Mouse (Mus musculus) C2C12 (cell line): Measurements from ENCODE around the gene Gm20458. TPM values are rescaled to one million over a fixed set of nuclear protein-coding genes. Genes with fewer than 3 reads are reported as not detected.

Experiments used
- H3K27me3 ChIP-seq: one replicate; pipeline ENCODE4 v1.6.1; 2011; ENCODE audit not compliant: control insufficient read depth, insufficient read depth, insufficient read length
- H3K36me3 ChIP-seq: one replicate; pipeline ENCODE4 v1.6.1; 2011; ENCODE audit not compliant: control insufficient read depth, insufficient read depth
- H3K4me3 ChIP-seq: one replicate; pipeline ENCODE4 v1.5.1; 2011; ENCODE audit warnings: mild to moderate bottlenecking, control low read depth; ENCODE audit not compliant: poor library complexity, insufficient read depth, severe bottlenecking
- H3K79me2 ChIP-seq: one replicate; pipeline ENCODE4 v1.6.1; 2011; ENCODE audit not compliant: control insufficient read depth, insufficient read depth
- H3K79me3 ChIP-seq: one replicate; pipeline ENCODE4 v1.6.1; 2011; ENCODE audit warnings: low read depth, control low read depth
- H3ac ChIP-seq: one replicate; pipeline ENCODE3; 2011; ENCODE audit warnings: low read depth; ENCODE audit not compliant: control insufficient read depth, insufficient read length
- CEBPB ChIP-seq: IDR thresholded peaks from one replicate; pipeline ENCODE4 v1.6.1; 2011; ENCODE audit warnings: low read depth, mild to moderate bottlenecking, control low read depth, moderate library complexity
- CTCF ChIP-seq: IDR thresholded peaks from one replicate; pipeline ENCODE4 v1.5.1; 2011; ENCODE audit not compliant: control insufficient read depth, insufficient read depth, insufficient read length
- FOSL1 ChIP-seq: IDR thresholded peaks from one replicate; pipeline ENCODE4 v1.8.0; 2011; ENCODE audit warnings: mild to moderate bottlenecking, low read length; ENCODE audit not compliant: poor library complexity, insufficient read depth, severe bottlenecking
- MAX ChIP-seq: IDR thresholded peaks from one replicate; pipeline ENCODE4 v1.6.1; 2011; ENCODE audit warnings: mild to moderate bottlenecking, control low read depth
- MYOD1 ChIP-seq: IDR thresholded peaks from one replicate; pipeline ENCODE4 v1.6.1; 2011; ENCODE audit warnings: low read depth; ENCODE audit not compliant: control insufficient read depth, insufficient read length
- MYOG ChIP-seq: IDR thresholded peaks from one replicate; pipeline ENCODE4 v1.6.1; 2011; ENCODE audit not compliant: control insufficient read depth, insufficient read length; ENCODE audit errors: extremely low read depth
- USF1 ChIP-seq: IDR thresholded peaks from one replicate; pipeline ENCODE4 v1.6.1; 2011; ENCODE audit warnings: low read depth, mild to moderate bottlenecking, control low read depth, moderate library complexity
- polyA plus RNA-seq: library from polyadenylated mRNA; unstranded; fragments of >200 nt; fragmentation: generic; extraction: Trizol; gene quantifications from one replicate; pipeline ENCODE4 v1.2.1, GENCODE M21; 2012; ENCODE audit warnings: missing spikeins

Gm20458 gene
- polyA plus RNA-seq, 1 experiment, result 29.7 TPM

- Histone ChIP-seq H3K79me2 (peaks cover 94% of the 10 kb centered on the region), H3K36me3 (peaks cover 15% of the 10 kb centered on the region), H3K4me3 (no peak overlapping the region), H3ac (no peak overlapping the region), H3K27me3 (no peaks in the 10 kb centered on the region), H3K79me3 (peaks cover 77% of the 10 kb centered on the region)
- TF ChIP-seq FOSL1 (no peak), MYOD1 (no peak), MYOG (no peak), CTCF (no peak), MAX (no peak), CEBPB (no peak)
Measured at GRCm38 (mm10) chr2:164436215-164436913, 24.4 kb upstream of the Gm20458 start.

- Histone ChIP-seq H3K79me3 (peaks cover 82% of the 10 kb centered on the region), H3K79me2 (peaks cover 94% of the 10 kb centered on the region), H3K4me3 (no peak overlapping the region), H3K27me3 (no peaks in the 10 kb centered on the region), H3K36me3 (peaks cover 15% of the 10 kb centered on the region), H3ac (no peak overlapping the region)
- TF ChIP-seq USF1 (peak; percentile 24), MYOG (no peak)
Measured at GRCm38 (mm10) chr2:164436961-164437360, 23.8 kb upstream of the Gm20458 start.

- Histone ChIP-seq H3K79me2 (peaks cover 96% of the 10 kb centered on the region), H3K4me3 (no peak overlapping the region), H3K27me3 (no peaks in the 10 kb centered on the region), H3K79me3 (peaks cover 90% of the 10 kb centered on the region), H3ac (no peak overlapping the region), H3K36me3 (peaks cover 15% of the 10 kb centered on the region)
- no peak for TF ChIP-seq CEBPB
- TF ChIP-seq MYOG, result no peak
- no peak for TF ChIP-seq FOSL1
- TF ChIP-seq USF1, result no peak
- no peak for TF ChIP-seq CTCF
- no peak for TF ChIP-seq MAX
- TF ChIP-seq MYOD1, result no peak
Measured at GRCm38 (mm10) chr2:164437710-164438109, 23.1 kb upstream of the Gm20458 start.

GRCm38 (mm10) chr2:164438257-164438656, 22.5 kb upstream of the Gm20458 start:
- Histone ChIP-seq H3K79me2 (peaks cover 98% of the 10 kb centered on the region), H3ac (no peak overlapping the region)

GRCm38 (mm10) chr2:164439001-164439421, 21.8 kb upstream of the Gm20458 start:
- no peaks in the 10 kb centered on the region for H3K27me3 ChIP-seq
- H3K4me3 ChIP-seq, result no peak overlapping the region
- peak overlapping the region; percentile 10 for H3ac ChIP-seq
- H3K79me3 ChIP-seq, result peaks cover 85% of the 10 kb centered on the region
- no peak for TF ChIP-seq MYOG
- peak; percentile 45 for TF ChIP-seq MAX
- peak; percentile 73 for TF ChIP-seq CEBPB
- no peak for TF ChIP-seq CTCF
- TF ChIP-seq FOSL1, result peak; percentile 62
- TF ChIP-seq MYOD1, result peak; percentile 35
- peaks cover 90% of the 10 kb centered on the region for H3K79me2 ChIP-seq
- peaks cover 10% of the 10 kb centered on the region for H3K36me3 ChIP-seq

More at GRCm38 (mm10) chr2:164438257-164438656, 22.5 kb upstream of the Gm20458 start:
- no peak for TF ChIP-seq CTCF
- no peak for TF ChIP-seq MYOG
- no peak for TF ChIP-seq MYOD1
- peaks cover 15% of the 10 kb centered on the region for H3K36me3 ChIP-seq
- no peak overlapping the region for H3K4me3 ChIP-seq
- no peaks in the 10 kb centered on the region for H3K27me3 ChIP-seq
- peaks cover 92% of the 10 kb centered on the region for H3K79me3 ChIP-seq

GRCm38 (mm10) chr2:164440314-164440713, 20.5 kb upstream of the Gm20458 start:
- TF ChIP-seq USF1 (no peak), CEBPB (no peak), MYOD1 (no peak), MYOG (no peak), FOSL1 (no peak), CTCF (no peak), MAX (no peak)
- H3ac ChIP-seq, result no peak overlapping the region
- H3K36me3 ChIP-seq, result peaks cover 8% of the 10 kb centered on the region
- H3K79me3 ChIP-seq, result peaks cover 72% of the 10 kb centered on the region
- no peaks in the 10 kb centered on the region for H3K27me3 ChIP-seq
- peaks cover 77% of the 10 kb centered on the region for H3K79me2 ChIP-seq
- peak overlapping the region; percentile 94 for H3K4me3 ChIP-seq
